Mouse (Mus musculus): ENCODE measurements at regions not wholly inside any gene's neighbourhood (a gene's known extent, or its start where the extent isn't known, plus 50 kb on each side); places are given as distances from the start of the nearest gene placed in this dataset.

GRCm38 (mm10) chr9:24923514-24923913 lies 149.4 kb upstream of the Tbx20 start:
- no peak overlapping the region for H3K4me2 ChIP-seq (ENCODE audit: low read depth, low read length)
- no peak overlapping the region for H3K27ac ChIP-seq (ENCODE audit: low read length)
- no peak overlapping the region for H3K4me3 ChIP-seq (ENCODE audit: low read depth, low read length)
- no peaks in the 10 kb centered on the region for H3K27me3 ChIP-seq (ENCODE audit: control insufficient read depth, insufficient read depth, low read depth, low read length)
- no peaks in the 10 kb centered on the region for H3K36me3 ChIP-seq (ENCODE audit: control insufficient read depth, insufficient read depth)
- H3K9ac ChIP-seq (ENCODE audit: low read depth, low read length): no peak overlapping the region
- ATAC-seq (ENCODE audit: low read depth): no peak
- H3K4me1 ChIP-seq (ENCODE audit: control insufficient read depth, low read depth, low read length): no peaks in the 10 kb centered on the region; the same call in 1 of the 2 replicates
- no peaks in the 10 kb centered on the region for H3K9me3 ChIP-seq (replicated peaks; ENCODE audit: control insufficient read depth, low read length)
- 68% methylated on average over 5 of the region's 5 CpGs for WGBS (ENCODE audit: insufficient replicate concordance)

GRCm38 (mm10) chr9:24937731-24938130 lies 151.5 kb upstream of the Gm10181 start:
- Histone ChIP-seq H3K27ac (ENCODE audit: low read length) (no peak overlapping the region), H3K4me1 (ENCODE audit: control insufficient read depth, low read depth, low read length) (no peaks in the 10 kb centered on the region), H3K9me3 (replicated peaks; ENCODE audit: control insufficient read depth, low read length) (no peaks in the 10 kb centered on the region), H3K9ac (ENCODE audit: low read depth, low read length) (no peak overlapping the region), H3K4me2 (ENCODE audit: low read depth, low read length) (no peak overlapping the region), H3K27me3 (ENCODE audit: control insufficient read depth, insufficient read depth, low read depth, low read length) (no peaks in the 10 kb centered on the region), H3K36me3 (ENCODE audit: control insufficient read depth, insufficient read depth) (no peaks in the 10 kb centered on the region), H3K4me3 (ENCODE audit: low read depth, low read length) (no peak overlapping the region)
- no peak for ATAC-seq (ENCODE audit: low read depth)
- 44% methylated on average over 3 of the region's 3 CpGs for WGBS (ENCODE audit: insufficient replicate concordance)

DNA sequence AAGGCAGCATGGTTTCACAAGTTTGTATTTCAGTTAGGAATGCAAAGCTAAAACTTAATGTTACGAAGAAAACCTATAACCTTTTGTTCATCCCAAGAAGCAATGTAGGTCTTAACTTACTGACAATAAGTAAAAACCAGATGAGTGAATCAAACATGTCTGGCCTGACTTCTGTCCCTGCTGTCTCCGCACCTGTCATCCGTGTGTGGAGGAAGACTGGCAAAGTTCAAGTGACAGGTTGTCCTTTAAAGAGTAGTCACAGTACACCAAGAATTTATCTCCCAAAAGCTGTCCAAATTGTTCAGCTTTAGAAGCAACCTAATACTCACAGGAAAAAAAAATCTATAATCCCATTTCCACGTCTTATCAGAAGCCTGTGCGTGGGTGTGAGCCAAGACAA lies 146.3 kb upstream of the Gm10181 start:
- no peak overlapping the region for H3K9ac ChIP-seq (ENCODE audit: low read depth, low read length)
- no peaks in the 10 kb centered on the region for H3K27me3 ChIP-seq (ENCODE audit: control insufficient read depth, insufficient read depth, low read depth, low read length)
- no peaks in the 10 kb centered on the region for H3K4me1 ChIP-seq (ENCODE audit: control insufficient read depth, low read depth, low read length)
- H3K4me3 ChIP-seq (ENCODE audit: low read depth, low read length): no peak overlapping the region
- no peaks in the 10 kb centered on the region for H3K36me3 ChIP-seq (ENCODE audit: control insufficient read depth, insufficient read depth)
- no peak overlapping the region for H3K27ac ChIP-seq (ENCODE audit: low read length)
- no peaks in the 10 kb centered on the region for H3K9me3 ChIP-seq (replicated peaks; ENCODE audit: control insufficient read depth, low read length)
- no peak overlapping the region for H3K4me2 ChIP-seq (ENCODE audit: low read depth, low read length)
- WGBS (ENCODE audit: insufficient replicate concordance): 54% methylated on average over 5 of the region's 5 CpGs
- no peak for ATAC-seq (ENCODE audit: low read depth)

DNA sequence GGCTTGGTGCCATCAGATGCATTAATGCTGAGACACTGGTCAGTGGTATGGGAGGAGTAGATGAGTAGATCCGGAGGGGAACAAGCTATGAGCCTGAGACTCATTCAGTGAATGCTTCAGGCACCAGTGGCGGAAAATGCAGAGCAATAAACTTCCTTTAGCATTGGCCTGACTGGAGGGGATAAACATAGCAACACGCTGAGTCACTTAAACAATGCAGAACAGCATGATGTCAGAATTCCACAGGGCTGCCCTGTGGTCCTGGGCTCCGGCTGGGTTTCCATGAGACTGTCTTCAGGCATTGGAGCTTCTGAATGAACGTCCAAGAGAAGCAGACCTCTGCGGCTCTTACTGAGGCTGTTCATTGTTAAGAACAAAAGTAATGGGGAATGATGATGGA lies 145.4 kb upstream of the Gm10181 start:
- no peaks in the 10 kb centered on the region for H3K36me3 ChIP-seq (ENCODE audit: control insufficient read depth, insufficient read depth)
- ATAC-seq (ENCODE audit: low read depth): no peak
- H3K4me2 ChIP-seq (ENCODE audit: low read depth, low read length): no peak overlapping the region
- WGBS (ENCODE audit: insufficient replicate concordance): 22% methylated on average over 6 of the region's 6 CpGs
- no peak overlapping the region for H3K4me3 ChIP-seq (ENCODE audit: low read depth, low read length)
- no peaks in the 10 kb centered on the region for H3K9me3 ChIP-seq (replicated peaks; ENCODE audit: control insufficient read depth, low read length)
- no peak overlapping the region for H3K27ac ChIP-seq (ENCODE audit: low read length)
- H3K9ac ChIP-seq (ENCODE audit: low read depth, low read length): no peak overlapping the region
- H3K4me1 ChIP-seq (ENCODE audit: control insufficient read depth, low read depth, low read length): no peaks in the 10 kb centered on the region
- no peaks in the 10 kb centered on the region for H3K27me3 ChIP-seq (ENCODE audit: control insufficient read depth, insufficient read depth, low read depth, low read length)

DNA sequence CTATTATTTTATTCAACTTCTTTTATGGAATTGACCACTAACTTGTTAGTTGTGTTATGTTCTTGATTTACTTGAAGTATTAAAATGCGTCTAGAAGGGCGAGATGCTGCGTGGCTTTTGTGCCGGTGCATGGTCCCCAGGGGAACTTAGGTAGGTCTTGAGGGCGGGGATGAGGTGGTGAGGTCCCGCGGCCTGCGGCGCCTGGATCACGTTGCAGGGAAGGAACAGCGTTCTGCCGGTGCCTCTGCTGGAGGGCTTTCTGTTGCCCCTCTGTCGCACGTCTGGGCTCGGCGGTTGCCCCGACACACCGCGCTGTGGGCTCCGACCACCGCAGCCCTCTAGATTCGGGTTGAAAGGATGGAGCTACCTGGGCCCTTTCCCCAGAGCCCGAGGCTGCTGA lies 136.7 kb upstream of the Gm10181 start:
- Histone ChIP-seq H3K4me2 (ENCODE audit: low read depth, low read length) (no peak overlapping the region), H3K4me3 (ENCODE audit: low read depth, low read length) (no peak overlapping the region), H3K4me1 (ENCODE audit: control insufficient read depth, low read depth, low read length) (no peaks in the 10 kb centered on the region), H3K27me3 (ENCODE audit: control insufficient read depth, insufficient read depth, low read depth, low read length) (no peaks in the 10 kb centered on the region; the same call in 1 of the 2 replicates), H3K27ac (ENCODE audit: low read length) (no peak overlapping the region), H3K9ac (ENCODE audit: low read depth, low read length) (no peak overlapping the region), H3K9me3 (replicated peaks; ENCODE audit: control insufficient read depth, low read length) (no peaks in the 10 kb centered on the region), H3K36me3 (ENCODE audit: control insufficient read depth, insufficient read depth) (no peaks in the 10 kb centered on the region)
- WGBS (ENCODE audit: insufficient replicate concordance): 30% methylated on average over 23 of the region's 23 CpGs
- ATAC-seq (ENCODE audit: low read depth): no peak

DNA sequence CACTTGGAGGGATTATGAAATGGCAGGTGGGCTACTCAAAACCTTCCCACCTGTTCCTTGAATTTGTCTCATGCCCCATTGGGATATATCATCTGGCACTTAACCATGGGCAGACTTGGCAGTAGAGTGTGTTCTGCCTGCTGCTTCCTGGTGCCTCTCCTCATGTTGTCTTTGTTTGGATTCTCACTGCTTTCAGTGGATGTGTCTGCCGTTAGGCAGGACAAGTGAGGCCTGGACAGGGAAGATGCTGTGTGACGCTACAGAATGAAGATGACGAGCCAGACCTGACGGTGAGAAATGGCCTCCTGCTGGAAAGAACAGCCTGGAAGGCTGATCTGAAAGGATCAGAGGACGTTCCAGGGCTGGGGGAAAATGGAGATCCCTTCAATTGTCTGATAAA lies 133.6 kb upstream of the Gm10181 start:
- Histone ChIP-seq H3K4me3 (ENCODE audit: low read depth, low read length) (no peak overlapping the region), H3K9ac (ENCODE audit: low read depth, low read length) (no peak overlapping the region), H3K27ac (ENCODE audit: low read length) (no peak overlapping the region), H3K4me1 (ENCODE audit: control insufficient read depth, low read depth, low read length) (no peaks in the 10 kb centered on the region), H3K9me3 (replicated peaks; ENCODE audit: control insufficient read depth, low read length) (no peaks in the 10 kb centered on the region), H3K36me3 (ENCODE audit: control insufficient read depth, insufficient read depth) (no peaks in the 10 kb centered on the region), H3K4me2 (ENCODE audit: low read depth, low read length) (no peak overlapping the region), H3K27me3 (ENCODE audit: control insufficient read depth, insufficient read depth, low read depth, low read length) (no peaks in the 10 kb centered on the region; the same call in 1 of the 2 replicates)
- no peak for ATAC-seq (ENCODE audit: low read depth)
- 47% methylated on average over 5 of the region's 5 CpGs for WGBS (ENCODE audit: insufficient replicate concordance)

DNA sequence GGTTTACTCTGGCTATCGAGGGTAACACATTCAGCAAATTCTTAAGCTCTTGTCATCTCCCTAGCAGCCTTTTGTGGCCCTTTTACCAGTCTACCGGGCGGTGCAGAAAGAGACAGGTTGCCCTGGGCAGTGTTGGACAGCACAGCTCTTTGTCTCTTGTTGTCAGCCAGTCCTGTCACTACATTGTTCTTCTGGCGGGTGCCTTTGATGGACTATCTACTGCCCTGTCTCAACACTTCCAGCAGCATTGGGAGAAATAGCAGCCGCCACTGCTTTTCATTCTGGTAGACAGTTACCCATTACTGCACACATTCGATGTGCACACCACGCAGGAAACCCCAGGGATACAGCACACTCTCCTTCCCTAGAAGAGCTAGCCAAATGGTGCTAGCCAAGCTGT lies 132.7 kb upstream of the Gm10181 start:
- Histone ChIP-seq H3K9me3 (replicated peaks; ENCODE audit: control insufficient read depth, low read length) (no peaks in the 10 kb centered on the region), H3K9ac (ENCODE audit: low read depth, low read length) (no peak overlapping the region), H3K36me3 (ENCODE audit: control insufficient read depth, insufficient read depth) (no peaks in the 10 kb centered on the region), H3K27me3 (ENCODE audit: control insufficient read depth, insufficient read depth, low read depth, low read length) (no peaks in the 10 kb centered on the region; the same call in 1 of the 2 replicates), H3K27ac (ENCODE audit: low read length) (no peak overlapping the region), H3K4me1 (ENCODE audit: control insufficient read depth, low read depth, low read length) (no peaks in the 10 kb centered on the region), H3K4me3 (ENCODE audit: low read depth, low read length) (no peak overlapping the region), H3K4me2 (ENCODE audit: low read depth, low read length) (no peak overlapping the region)
- no peak for ATAC-seq (ENCODE audit: low read depth)
- 51% methylated on average over 7 of the region's 7 CpGs for WGBS (ENCODE audit: insufficient replicate concordance)

GRCm38 (mm10) chr9:24963290-24963689 lies 125.9 kb upstream of the Gm10181 start:
- Histone ChIP-seq H3K27me3 (ENCODE audit: control insufficient read depth, insufficient read depth, low read depth, low read length) (no peaks in the 10 kb centered on the region), H3K9me3 (replicated peaks; ENCODE audit: control insufficient read depth, low read length) (no peaks in the 10 kb centered on the region), H3K4me1 (ENCODE audit: control insufficient read depth, low read depth, low read length) (no peaks in the 10 kb centered on the region), H3K4me3 (ENCODE audit: low read depth, low read length) (no peak overlapping the region), H3K9ac (ENCODE audit: low read depth, low read length) (no peak overlapping the region), H3K36me3 (ENCODE audit: control insufficient read depth, insufficient read depth) (no peaks in the 10 kb centered on the region), H3K4me2 (ENCODE audit: low read depth, low read length) (no peak overlapping the region), H3K27ac (ENCODE audit: low read length) (no peak overlapping the region)
- no peak for ATAC-seq (ENCODE audit: low read depth)
- WGBS (ENCODE audit: insufficient replicate concordance): 25% methylated on average over 1 of the region's 1 CpGs

DNA sequence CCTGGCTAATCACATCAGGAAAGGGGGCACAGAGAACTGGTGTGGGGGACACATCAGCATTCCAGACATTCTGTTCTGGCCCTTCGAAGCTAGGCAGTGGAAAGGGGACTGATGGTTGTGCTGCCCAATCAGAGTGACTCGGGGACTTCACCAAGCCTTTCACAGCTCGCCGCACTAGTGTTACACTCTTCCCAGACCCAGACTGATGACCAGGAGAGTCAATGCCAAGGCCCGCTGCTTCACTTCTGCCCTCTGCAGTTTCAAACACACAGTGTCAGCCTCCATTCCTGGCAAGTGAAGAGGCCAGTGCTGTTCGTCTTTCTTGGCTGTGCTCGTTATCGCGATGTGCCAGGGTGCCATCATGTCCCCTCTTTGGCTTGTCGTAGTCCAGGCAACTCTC lies 121.7 kb upstream of the Gm10181 start:
- no peaks in the 10 kb centered on the region for H3K9me3 ChIP-seq (replicated peaks; ENCODE audit: control insufficient read depth, low read length)
- H3K27ac ChIP-seq (ENCODE audit: low read length): no peak overlapping the region
- H3K4me1 ChIP-seq (ENCODE audit: control insufficient read depth, low read depth, low read length): no peaks in the 10 kb centered on the region
- H3K4me2 ChIP-seq (ENCODE audit: low read depth, low read length): no peak overlapping the region
- 63% methylated on average over 10 of the region's 10 CpGs for WGBS (ENCODE audit: insufficient replicate concordance)
- H3K36me3 ChIP-seq (ENCODE audit: control insufficient read depth, insufficient read depth): no peaks in the 10 kb centered on the region
- no peaks in the 10 kb centered on the region for H3K27me3 ChIP-seq (ENCODE audit: control insufficient read depth, insufficient read depth, low read depth, low read length)
- no peak overlapping the region for H3K4me3 ChIP-seq (ENCODE audit: low read depth, low read length)
- H3K9ac ChIP-seq (ENCODE audit: low read depth, low read length): no peak overlapping the region
- ATAC-seq (ENCODE audit: low read depth): no peak

Measured in liver, embryonic 16.5 days (tissue).